Mouse (Mus musculus) kidney, adult 2 months (tissue): ENCODE measurements at regions not wholly inside any gene's neighbourhood (a gene's known extent, or its start where the extent isn't known, plus 50 kb on each side); places are given as distances from the start of the nearest gene placed in this dataset.

Experiments used
- CTCF ChIP-seq: fragments of 200-500 bp; conservative IDR thresholded peaks from 2 replicates; pipeline ENCODE4 v1.5.1; 2011; ENCODE audit warnings: low read depth, mild to moderate bottlenecking, control low read depth, low read length, moderate library complexity, mixed read lengths; ENCODE audit not compliant: insufficient read depth, insufficient read length
- POLR2A ChIP-seq: fragments of 200-500 bp; IDR thresholded peaks from one replicate; pipeline ENCODE4 v1.6.1; 2011; ENCODE audit warnings: low read depth, low read length, control low read depth

- TF ChIP-seq CTCF (no peak), POLR2A (no peak)
Observed at GRCm38 (mm10) chr13:112000696-112001095, 191.9 kb upstream of the Map3k1 start.
